Mouse (Mus musculus) limb, embryonic 10.5 days (tissue): ENCODE results near the gene Qrich1. TPM values are rescaled to one million over a fixed set of nuclear protein-coding genes. Genes with fewer than 3 reads are reported as not detected.

Experiments
- DNase-seq: peaks from one replicate; pipeline ENCODE4 v3.0.0-alpha.2; 2017; ENCODE audit warnings: low spot score
- H3K27ac ChIP-seq: fragments of 300-500 bp; sonication (generic); 2 replicates; pipeline ENCODE4 v1.5.1; 2016; ENCODE audit warnings: mild to moderate bottlenecking
- H3K27me3 ChIP-seq: fragments of 300-500 bp; sonication (generic); 2 replicates; pipeline ENCODE4 v1.6.1; 2016; ENCODE audit warnings: low read depth, mild to moderate bottlenecking; ENCODE audit not compliant: poor library complexity, severe bottlenecking
- H3K36me3 ChIP-seq: fragments of 300-500 bp; sonication (generic); 2 replicates; pipeline ENCODE4 v1.6.1; 2016; ENCODE audit warnings: mild to moderate bottlenecking, moderate library complexity
- H3K4me1 ChIP-seq: fragments of 300-500 bp; sonication (generic); 2 replicates; pipeline ENCODE4 v1.6.1; 2016
- H3K4me3 ChIP-seq: fragments of 300-500 bp; sonication (generic); 2 replicates; pipeline ENCODE4 v1.5.1; 2016; ENCODE audit warnings: mild to moderate bottlenecking, moderate library complexity
- H3K9me3 ChIP-seq: fragments of 300-500 bp; sonication (generic); replicated peaks from 2 replicates; pipeline ENCODE4 v1.6.1; 2016; ENCODE audit warnings: mild to moderate bottlenecking
- WGBS: fragments of 180-500 bp; shearing (Covaris S2); methylation state at CpG from one replicate; pipeline ENCODE4 v1.1.7; 2016; 5-methylcytosine and 5-hydroxymethylcytosine counted together
- polyA plus RNA-seq: library from polyadenylated mRNA; unstranded; fragments of >200 nt; fragmentation: Nextera tagmentation; extraction: Ambion mirVana; gene quantifications from 2 replicates; pipeline ENCODE4 v1.2.1, GENCODE M21; 2016

Gene Qrich1
- polyA plus RNA-seq, 1 experiment from 2014 or later, result 173 TPM

DNA sequence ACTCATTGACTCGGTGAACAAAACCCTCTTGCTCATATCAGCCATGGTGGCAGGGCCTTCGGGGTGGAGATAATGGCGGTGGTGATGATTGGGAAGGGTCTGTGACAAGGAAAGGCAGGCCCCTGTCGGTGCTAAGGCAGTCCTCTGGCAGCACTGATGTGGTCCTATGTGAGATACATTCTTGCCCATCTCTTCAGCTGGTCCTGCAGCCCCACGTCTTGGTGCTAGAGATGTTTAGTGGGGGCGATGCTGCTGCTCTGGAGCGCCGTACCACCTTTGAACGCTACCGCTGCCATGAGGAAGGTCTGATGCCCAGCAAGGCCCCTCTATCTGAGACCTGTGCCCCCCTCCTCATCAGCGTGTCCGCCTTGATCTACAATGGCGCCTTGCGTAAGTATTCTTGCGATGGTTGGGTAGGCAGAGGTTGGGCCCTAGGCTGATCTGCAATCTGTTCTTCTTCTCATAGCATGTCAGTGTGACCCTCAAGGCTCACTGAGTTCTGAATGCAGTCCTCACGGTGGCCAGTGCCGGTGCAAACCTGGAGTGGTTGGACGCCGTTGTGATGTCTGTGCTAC is 31.2 kb upstream of the Qrich1 start:
- H3K27ac ChIP-seq, result no peak overlapping the region
- peaks cover 93% of the 10 kb centered on the region for H3K36me3 ChIP-seq
- 94% methylated on average over 19 of the region's 19 CpGs for WGBS
- H3K27me3 ChIP-seq, result no peaks in the 10 kb centered on the region
- no peak overlapping the region for H3K4me3 ChIP-seq
- DNase-seq, result no peak
- H3K9me3 ChIP-seq, result no peaks in the 10 kb centered on the region
- H3K4me1 ChIP-seq, result peaks cover 21% of the 10 kb centered on the region

DNA sequence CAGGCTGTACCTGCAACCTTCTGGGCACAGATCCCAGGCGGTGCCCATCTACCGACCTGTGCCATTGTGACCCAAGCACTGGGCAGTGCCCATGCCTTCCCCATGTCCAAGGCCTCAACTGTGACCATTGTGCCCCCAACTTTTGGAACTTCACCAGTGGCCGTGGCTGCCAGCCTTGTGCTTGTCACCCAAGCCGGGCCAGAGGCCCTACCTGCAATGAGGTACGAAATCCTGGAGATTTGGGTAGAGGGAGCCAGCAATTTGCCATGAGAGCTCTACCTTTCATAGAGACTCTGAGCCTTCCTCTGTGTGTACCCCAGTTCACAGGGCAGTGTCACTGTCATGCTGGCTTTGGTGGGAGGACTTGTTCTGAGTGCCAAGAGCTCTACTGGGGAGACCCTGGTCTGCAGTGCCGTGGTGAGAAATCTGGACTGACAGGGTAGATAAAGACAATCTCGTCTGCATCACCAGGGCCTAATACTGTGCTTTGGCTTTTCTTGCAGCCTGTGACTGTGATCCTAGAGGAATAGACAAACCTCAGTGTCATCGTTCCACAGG is 29.6 kb upstream of the Qrich1 start:
- Histone ChIP-seq H3K9me3 (no peaks in the 10 kb centered on the region), H3K4me3 (no peak overlapping the region), H3K36me3 (peaks cover 84% of the 10 kb centered on the region), H3K27ac (no peak overlapping the region), H3K27me3 (no peaks in the 10 kb centered on the region), H3K4me1 (peaks cover 21% of the 10 kb centered on the region)
- DNase-seq, result no peak
- 93% methylated on average over 8 of the region's 8 CpGs for WGBS

DNA sequence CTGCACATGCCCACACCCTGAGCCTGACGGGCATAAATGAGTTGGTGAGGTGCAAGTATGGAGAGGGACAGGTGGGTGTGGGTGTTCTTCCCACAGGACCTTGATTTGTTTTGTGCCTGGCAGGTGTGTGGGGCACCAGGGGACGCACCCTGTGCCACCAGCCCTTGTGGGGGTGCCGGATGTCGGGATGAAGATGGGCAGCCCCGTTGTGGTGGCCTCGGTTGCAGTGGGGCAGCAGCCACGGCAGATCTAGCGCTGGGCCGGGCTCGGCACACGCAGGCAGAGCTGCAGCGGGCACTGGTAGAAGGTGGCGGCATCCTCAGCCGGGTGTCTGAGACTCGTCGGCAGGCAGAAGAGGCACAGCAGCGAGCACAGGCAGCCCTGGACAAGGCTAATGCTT is 28.2 kb upstream of the Qrich1 start:
- DNase-seq, result no peak
- Histone ChIP-seq H3K4me1 (peaks cover 26% of the 10 kb centered on the region), H3K9me3 (no peaks in the 10 kb centered on the region), H3K27me3 (no peaks in the 10 kb centered on the region), H3K36me3 (peaks cover 84% of the 10 kb centered on the region), H3K27ac (no peak overlapping the region), H3K4me3 (no peak overlapping the region)
- 95% methylated on average over 17 of the region's 17 CpGs for WGBS

DNA sequence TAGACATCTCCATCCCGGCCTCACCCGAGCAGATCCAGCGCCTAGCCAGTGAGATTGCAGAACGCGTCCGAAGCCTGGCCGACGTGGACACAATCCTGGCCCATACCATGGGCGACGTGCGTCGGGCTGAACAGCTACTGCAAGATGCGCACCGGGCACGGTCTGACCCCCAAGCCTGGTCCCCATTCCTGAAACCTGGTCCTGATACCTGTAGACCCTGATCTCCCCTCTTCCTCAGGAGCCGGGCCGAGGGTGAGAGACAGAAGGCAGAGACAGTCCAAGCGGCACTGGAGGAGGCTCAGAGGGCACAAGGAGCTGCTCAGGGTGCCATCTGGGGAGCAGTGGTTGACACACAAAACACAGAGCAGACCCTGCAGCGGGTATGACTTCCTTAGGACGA is 27.4 kb upstream of the Qrich1 start:
- Histone ChIP-seq H3K9me3 (no peaks in the 10 kb centered on the region), H3K27ac (0 out of 2 replicates have a peak overlapping the region, but pooled peaks have one; percentile 93), H3K4me3 (peak overlapping the region; percentile 98; the same call in 1 of the 2 replicates), H3K4me1 (peaks cover 26% of the 10 kb centered on the region), H3K36me3 (peaks cover 84% of the 10 kb centered on the region), H3K27me3 (no peaks in the 10 kb centered on the region)
- 96% methylated on average over 20 of the region's 20 CpGs for WGBS
- DNase-seq, result no peak

DNA sequence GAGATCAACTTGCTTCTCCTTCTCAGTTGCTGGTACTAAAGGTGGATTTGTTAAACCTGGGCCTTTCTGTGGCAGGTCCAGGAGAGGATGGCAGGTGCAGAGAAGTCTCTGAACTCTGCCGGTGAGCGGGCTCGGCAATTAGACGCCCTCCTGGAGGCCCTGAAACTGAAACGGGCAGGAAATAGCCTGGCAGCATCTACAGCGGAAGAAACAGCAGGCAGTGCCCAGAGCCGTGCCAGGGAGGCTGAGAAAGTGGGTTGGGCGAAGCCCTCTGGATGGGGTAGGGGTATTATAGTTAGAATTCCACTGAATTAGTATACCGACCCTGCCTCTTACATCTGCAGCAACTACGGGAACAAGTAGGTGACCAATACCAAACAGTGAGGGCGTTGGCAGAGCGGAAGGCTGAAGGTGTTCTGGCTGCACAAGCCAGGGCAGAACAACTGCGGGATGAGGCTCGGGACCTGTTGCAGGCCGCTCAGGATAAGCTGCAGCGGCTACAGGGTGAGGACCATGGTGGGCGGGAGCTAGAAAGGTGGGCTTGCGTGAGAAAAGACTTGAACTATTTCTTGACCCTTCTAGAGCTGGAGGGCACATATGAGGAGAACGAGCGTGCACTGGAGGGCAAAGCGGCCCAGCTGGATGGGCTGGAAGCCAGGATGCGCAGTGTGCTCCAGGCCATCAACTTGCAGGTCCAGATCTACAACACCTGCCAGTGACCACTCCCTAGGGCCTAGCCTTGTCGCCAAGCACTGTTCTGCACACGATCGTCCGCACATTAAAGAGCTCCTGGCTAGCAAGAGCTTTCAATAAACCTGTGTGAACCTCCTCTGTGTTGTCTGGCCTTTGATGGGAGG is 26.7 kb upstream of the Qrich1 start:
- DNase-seq, result no peak
- peak overlapping the region; percentile 98 for H3K4me3 ChIP-seq
- peaks cover 85% of the 10 kb centered on the region for H3K36me3 ChIP-seq
- peaks cover 26% of the 10 kb centered on the region for H3K4me1 ChIP-seq
- no peaks in the 10 kb centered on the region for H3K27me3 ChIP-seq
- 70% methylated on average over 26 of the region's 26 CpGs for WGBS
- peak overlapping the region; percentile 93 for H3K27ac ChIP-seq
- H3K9me3 ChIP-seq, result no peaks in the 10 kb centered on the region

DNA sequence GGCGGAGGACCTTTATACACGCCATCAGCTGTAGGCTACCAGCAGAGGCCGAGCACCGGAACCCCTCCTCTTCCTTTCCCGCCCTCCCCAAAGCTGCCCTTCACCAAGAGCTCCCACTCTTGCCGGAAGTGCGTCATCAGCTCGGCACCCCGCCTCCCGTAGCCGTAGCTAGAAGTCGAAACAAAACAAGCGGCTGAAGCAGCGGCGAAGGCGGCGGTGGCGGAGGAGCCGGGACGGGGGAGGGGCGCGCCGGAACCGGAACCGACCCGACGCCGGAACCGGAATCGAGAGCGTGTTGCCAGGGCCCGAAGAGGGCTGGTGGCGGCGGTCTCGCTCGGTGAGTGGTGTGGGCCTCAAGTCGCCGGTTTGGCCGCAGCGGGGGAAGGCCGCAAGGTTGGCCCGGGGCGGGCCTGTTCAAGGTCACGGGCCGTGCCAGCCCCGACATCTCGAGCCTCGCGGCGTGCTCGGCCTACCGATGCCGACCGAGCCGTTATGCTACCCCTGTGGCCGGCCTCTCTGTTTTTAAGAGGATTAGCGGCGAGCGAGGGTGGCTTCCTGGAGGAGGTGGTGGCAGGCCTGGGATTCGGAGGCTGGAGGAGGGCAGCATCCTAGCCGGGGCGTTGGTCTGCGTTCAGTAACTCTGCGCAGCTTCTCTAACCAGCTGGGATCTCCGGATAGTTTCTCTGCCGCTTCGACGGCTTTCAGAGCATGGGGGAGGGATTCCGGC is 25.9 kb upstream of the Qrich1 start, which contains the start of gene Usp19:
Usp19 (plus strand) TSS at position 44 of the 727 bp plus-strand sequence.
- Histone ChIP-seq H3K4me3 (peak within 1 kb of the TSS; percentile 98), H3K36me3 (peaks cover 85% of the 10 kb centered on the region), H3K4me1 (peaks cover 26% of the 10 kb centered on the region), H3K27me3 (no peaks in the 10 kb centered on the region), H3K27ac (peak within 1 kb of the TSS; percentile 93), H3K9me3 (no peaks in the 10 kb centered on the region)
- WGBS, result under 1% methylated on average over 69 of the region's 69 CpGs
- peak; percentile 96 for DNase-seq

DNA sequence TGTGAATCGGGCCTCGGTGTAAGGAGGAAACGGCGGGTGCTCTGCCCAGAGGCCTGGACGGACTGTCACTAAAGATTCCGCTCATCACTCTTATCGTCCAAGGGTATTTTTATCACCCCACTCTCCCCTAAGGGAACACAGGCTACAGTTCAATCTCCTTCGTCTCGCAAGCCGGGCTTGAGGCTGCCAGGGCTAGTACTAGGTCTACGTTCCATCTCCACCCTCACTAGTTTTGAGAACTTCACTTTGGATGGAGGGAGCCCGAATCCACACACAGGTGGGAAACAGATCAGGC is 25.4 kb upstream of the Qrich1 start:
- Histone ChIP-seq H3K27me3 (no peaks in the 10 kb centered on the region), H3K9me3 (no peaks in the 10 kb centered on the region), H3K27ac (peak overlapping the region; percentile 93), H3K4me3 (peak overlapping the region; percentile 98), H3K36me3 (peaks cover 85% of the 10 kb centered on the region), H3K4me1 (peaks cover 26% of the 10 kb centered on the region)
- 10% methylated on average over 12 of the region's 12 CpGs for WGBS
- DNase-seq, result no peak

DNA sequence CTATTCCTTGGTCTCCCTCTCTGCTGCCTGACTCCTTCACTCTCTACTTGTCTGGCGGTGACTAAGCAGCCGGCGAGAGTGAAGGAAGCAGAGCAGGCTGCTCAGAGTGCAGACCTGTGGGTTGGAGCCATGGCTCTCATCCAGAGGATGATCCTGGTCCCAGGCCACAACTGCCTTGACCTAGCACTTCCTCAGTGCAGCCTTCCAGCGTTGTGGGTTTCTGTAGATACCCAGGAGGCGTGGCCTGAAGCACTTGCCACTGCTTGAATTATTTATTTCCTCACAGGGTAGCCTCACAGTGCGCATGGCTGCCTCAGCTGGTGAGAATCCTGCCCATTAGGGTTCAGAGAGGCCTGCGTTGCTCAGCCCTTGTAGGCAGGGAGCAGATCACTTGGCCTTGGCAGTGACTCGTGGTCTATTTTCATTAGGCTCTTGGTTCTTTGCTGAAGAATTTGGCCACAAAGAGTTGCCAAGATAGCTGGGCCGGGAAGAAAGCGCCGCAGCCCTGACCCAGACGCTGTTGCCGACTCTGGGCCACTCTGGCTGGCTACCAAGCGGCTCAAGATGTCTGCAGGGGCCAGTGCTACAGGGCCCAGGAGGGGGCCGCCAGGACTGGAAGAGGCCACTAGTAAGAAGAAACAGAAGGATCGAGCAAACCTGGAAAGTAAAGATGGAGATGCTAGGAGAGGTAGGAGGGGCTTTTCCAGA is 24.4 kb upstream of the Qrich1 start:
- 0 out of 2 replicates have a peak overlapping the region, but pooled peaks have one; percentile 20 for H3K27ac ChIP-seq

DNA sequence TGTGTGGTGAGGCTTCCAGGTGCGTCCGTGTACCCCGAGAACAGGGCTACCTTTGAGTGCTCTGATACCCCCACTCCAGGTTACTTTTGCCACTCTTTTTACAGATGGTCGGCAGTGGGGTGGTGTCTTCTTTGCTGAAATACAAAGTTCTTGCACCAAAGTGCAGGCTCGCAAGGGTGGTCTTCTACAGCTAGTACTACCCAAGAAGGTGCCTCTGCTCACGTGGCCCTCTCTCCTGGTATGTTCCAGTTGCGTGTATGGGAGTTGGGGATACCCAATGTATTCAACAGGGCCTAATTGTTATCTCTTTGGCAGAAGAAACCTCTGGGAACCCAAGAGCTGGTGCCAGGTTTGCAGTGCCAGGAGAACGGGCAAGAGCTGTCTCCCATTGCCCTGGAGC is 23.4 kb upstream of the Qrich1 start:
- no peak overlapping the region for H3K27ac ChIP-seq
- no peaks in the 10 kb centered on the region for H3K9me3 ChIP-seq
- 96% methylated on average over 8 of the region's 8 CpGs for WGBS
- H3K36me3 ChIP-seq, result peaks cover 85% of the 10 kb centered on the region
- peaks cover 26% of the 10 kb centered on the region for H3K4me1 ChIP-seq
- no peak overlapping the region for H3K4me3 ChIP-seq
- H3K27me3 ChIP-seq, result no peaks in the 10 kb centered on the region
- DNase-seq, result no peak

More for the DNA sequence above, 24.4 kb upstream of the Qrich1 start:
- 90% methylated on average over 16 of the region's 16 CpGs for WGBS
- no peak for DNase-seq
- Histone ChIP-seq H3K4me3 (peak overlapping the region; percentile 98), H3K27me3 (no peaks in the 10 kb centered on the region), H3K36me3 (peaks cover 85% of the 10 kb centered on the region), H3K4me1 (peaks cover 26% of the 10 kb centered on the region), H3K9me3 (no peaks in the 10 kb centered on the region)

DNA sequence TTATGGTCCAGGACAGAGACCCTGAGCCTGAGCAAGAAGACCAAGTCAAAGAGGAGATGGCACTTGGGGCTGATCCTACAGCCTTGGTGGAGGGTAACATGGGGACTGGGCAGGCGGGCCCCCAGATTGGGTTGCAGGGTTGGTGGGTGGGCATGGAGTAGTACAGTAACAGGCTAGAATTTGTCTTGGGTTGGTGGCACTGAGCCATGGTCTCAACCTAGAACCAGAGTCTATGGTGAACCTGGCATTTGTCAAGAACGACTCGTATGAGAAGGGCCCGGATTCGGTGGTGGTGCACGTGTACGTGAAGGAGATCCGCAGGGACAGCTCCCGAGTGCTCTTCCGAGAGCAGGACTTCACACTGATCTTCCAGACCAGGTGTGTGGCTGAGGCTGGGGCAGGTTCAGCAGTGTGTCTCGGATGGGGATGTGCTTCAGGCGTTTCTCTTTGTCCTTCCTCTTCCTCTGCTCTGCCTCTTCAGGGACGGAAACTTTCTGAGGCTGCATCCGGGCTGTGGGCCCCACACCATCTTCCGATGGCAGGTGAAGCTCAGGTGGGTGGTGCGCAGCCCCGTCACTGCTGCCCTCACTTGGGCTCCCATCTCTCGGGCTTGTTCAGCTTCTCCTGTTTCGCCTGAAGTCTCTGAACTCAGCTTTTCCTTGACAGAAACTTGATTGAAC is 22.3 kb upstream of the Qrich1 start:
- no peak overlapping the region for H3K27ac ChIP-seq
- H3K36me3 ChIP-seq, result peaks cover 85% of the 10 kb centered on the region
- WGBS, result 97% methylated on average over 19 of the region's 19 CpGs
- no peak overlapping the region for H3K4me3 ChIP-seq
- H3K9me3 ChIP-seq, result no peaks in the 10 kb centered on the region
- H3K27me3 ChIP-seq, result no peaks in the 10 kb centered on the region
- H3K4me1 ChIP-seq, result peaks cover 26% of the 10 kb centered on the region
- DNase-seq, result no peak

DNA sequence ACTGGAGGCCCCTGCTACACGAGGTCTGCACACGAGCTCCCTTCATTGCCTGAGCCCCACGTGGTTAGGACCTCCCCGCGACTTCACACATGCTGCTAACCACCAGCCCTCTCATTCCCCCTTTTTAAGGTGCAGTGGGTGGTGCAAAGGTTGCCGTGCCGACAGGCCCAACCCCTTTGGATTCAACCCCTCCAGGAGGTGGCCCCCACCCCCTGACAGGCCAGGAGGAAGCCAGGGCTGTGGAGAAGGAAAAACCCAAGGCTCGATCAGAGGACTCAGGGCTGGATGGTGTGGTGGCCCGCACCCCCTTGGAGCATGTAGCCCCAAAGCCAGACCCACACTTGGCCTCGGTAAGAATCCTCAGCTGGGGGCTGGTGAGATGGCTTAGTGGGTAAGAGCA is 21.7 kb upstream of the Qrich1 start:
- no peaks in the 10 kb centered on the region for H3K27me3 ChIP-seq
- DNase-seq, result no peak
- 91% methylated on average over 10 of the region's 10 CpGs for WGBS
- H3K4me3 ChIP-seq, result no peak overlapping the region
- peaks cover 85% of the 10 kb centered on the region for H3K36me3 ChIP-seq
- no peaks in the 10 kb centered on the region for H3K9me3 ChIP-seq
- H3K27ac ChIP-seq, result no peak overlapping the region
- peaks cover 20% of the 10 kb centered on the region for H3K4me1 ChIP-seq

DNA sequence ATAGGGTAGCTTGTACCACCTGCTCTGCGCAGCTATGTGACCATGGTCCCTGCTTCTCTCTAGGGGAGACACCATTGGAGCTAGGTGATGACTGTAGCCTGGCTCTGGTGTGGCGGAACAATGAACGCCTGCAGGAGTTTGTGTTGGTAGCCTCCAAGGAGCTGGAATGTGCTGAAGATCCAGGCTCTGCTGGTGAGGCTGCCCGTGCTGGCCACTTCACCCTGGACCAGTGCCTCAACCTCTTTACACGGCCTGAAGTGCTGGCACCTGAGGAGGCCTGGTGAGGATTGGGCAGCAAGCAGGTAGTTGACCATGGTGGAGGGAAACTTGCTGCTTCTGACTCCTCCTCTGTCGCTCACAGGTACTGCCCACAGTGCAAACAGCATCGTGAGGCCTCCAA is 17.4 kb upstream of the Qrich1 start:
- no peak for DNase-seq
- no peak overlapping the region for H3K27ac ChIP-seq
- H3K9me3 ChIP-seq, result no peaks in the 10 kb centered on the region
- H3K4me3 ChIP-seq, result no peak overlapping the region
- no peaks in the 10 kb centered on the region for H3K4me1 ChIP-seq
- H3K36me3 ChIP-seq, result peaks cover 96% of the 10 kb centered on the region
- WGBS, result 95% methylated on average over 7 of the region's 7 CpGs
- no peaks in the 10 kb centered on the region for H3K27me3 ChIP-seq
